Mouse (Mus musculus): Measurements from ENCODE around the gene Tesc.

GRCm38 (mm10) chr5:118105536-118105935 is 78.0 kb downstream of the Tesc start:
- TF ChIP-seq CTCF (IDR thresholded peaks at IDR 0.05; ENCODE audit: extremely low read depth, insufficient read depth, insufficient read length, insufficient replicate concordance) (no peak), POLR2A (IDR thresholded peaks at IDR 0.05; ENCODE audit: low read depth, low read length) (no peak)

Data from spleen, adult 2 months (tissue).